Mouse (Mus musculus) forebrain, embryonic 13.5 days (tissue): ENCODE results near the gene Nr2f6. TPM values are rescaled to one million over a fixed set of nuclear protein-coding genes. Genes with fewer than 3 reads are reported as not detected.

Experiments used
- ATAC-seq: fragments of 200-750 bp; cut with Nextera tagmentation; 2 replicates; pipeline ENCODE4 v1.8.0; 2017
- H3K27ac ChIP-seq: fragments of 300-500 bp; sonication (generic); 2 replicates; pipeline ENCODE4 v1.5.1; 2015; ENCODE audit warnings: inconsistent platforms, mild to moderate bottlenecking, moderate library complexity
- H3K27me3 ChIP-seq: fragments of 300-500 bp; sonication (generic); 2 replicates; pipeline ENCODE4 v1.6.1; 2015; ENCODE audit warnings: mild to moderate bottlenecking, inconsistent platforms
- H3K36me3 ChIP-seq: fragments of 300-500 bp; sonication (generic); 2 replicates; pipeline ENCODE4 v1.6.1; 2015; ENCODE audit warnings: mild to moderate bottlenecking, inconsistent platforms; ENCODE audit not compliant: poor library complexity, severe bottlenecking
- H3K4me1 ChIP-seq: fragments of 300-500 bp; sonication (generic); 2 replicates; pipeline ENCODE4 v1.6.1; 2015; ENCODE audit warnings: inconsistent platforms
- H3K4me2 ChIP-seq: fragments of 300-500 bp; sonication (generic); 2 replicates; pipeline ENCODE4 v1.6.1; 2015; ENCODE audit warnings: inconsistent platforms, mild to moderate bottlenecking, moderate library complexity
- H3K4me3 ChIP-seq: fragments of 300-500 bp; sonication (generic); 2 replicates; pipeline ENCODE4 v1.5.1; 2015; ENCODE audit warnings: mild to moderate bottlenecking, inconsistent platforms
- H3K9ac ChIP-seq: fragments of 300-500 bp; sonication (generic); 2 replicates; pipeline ENCODE4 v1.6.1; 2015; ENCODE audit warnings: mild to moderate bottlenecking, inconsistent platforms
- H3K9me3 ChIP-seq: fragments of 300-500 bp; sonication (generic); replicated peaks from 2 replicates; pipeline ENCODE4 v1.6.1; 2016; ENCODE audit warnings: inconsistent platforms
- WGBS: fragments of 180-500 bp; shearing (Covaris S2); methylation state at CpG from one replicate; pipeline ENCODE4 v1.1.7; 2015; 5-methylcytosine and 5-hydroxymethylcytosine counted together
- polyA plus RNA-seq: library from polyadenylated mRNA; unstranded; fragments of >200 nt; fragmentation: Nextera tagmentation; extraction: Ambion mirVana; gene quantifications from 2 replicates; pipeline ENCODE4 v1.2.1, GENCODE M21; 2015

The Nr2f6 gene
- polyA plus RNA-seq, 1 experiment from 2014 or later: 12.9 TPM

- Histone ChIP-seq H3K36me3 (no peaks in the 10 kb centered on the region), H3K4me2 (no peak overlapping the region), H3K9ac (no peak overlapping the region), H3K27me3 (peaks cover 11% of the 10 kb centered on the region), H3K27ac (no peak overlapping the region), H3K4me3 (no peak overlapping the region), H3K9me3 (no peaks in the 10 kb centered on the region), H3K4me1 (peaks cover 21% of the 10 kb centered on the region)
- WGBS: 66% methylated on average over 12 of the region's 12 CpGs
- no peak for ATAC-seq
Measured at GRCm38 (mm10) chr8:71385212-71385835, 3.6 kb upstream of the Nr2f6 start.

GRCm38 (mm10) chr8:71383860-71384259 is 2.1 kb upstream of the Nr2f6 start:
- no peaks in the 10 kb centered on the region for H3K36me3 ChIP-seq
- ATAC-seq: no peak
- H3K27ac ChIP-seq: no peak overlapping the region
- no peak overlapping the region for H3K9ac ChIP-seq
- H3K4me2 ChIP-seq: no peak overlapping the region
- H3K4me3 ChIP-seq: no peak overlapping the region
- H3K4me1 ChIP-seq: peaks cover 35% of the 10 kb centered on the region
- 52% methylated on average over 3 of the region's 3 CpGs for WGBS
- no peaks in the 10 kb centered on the region for H3K9me3 ChIP-seq
- H3K27me3 ChIP-seq: peaks cover 11% of the 10 kb centered on the region

GRCm38 (mm10) chr8:71383396-71383795 is 1.6 kb upstream of the Nr2f6 start:
- ATAC-seq: no peak
- Histone ChIP-seq H3K36me3 (peaks cover under 1% of the 10 kb centered on the region; the same call in 1 of the 2 replicates), H3K4me1 (peaks cover 40% of the 10 kb centered on the region), H3K4me3 (no peak overlapping the region), H3K9ac (no peak overlapping the region), H3K27ac (no peak overlapping the region), H3K27me3 (peaks cover 11% of the 10 kb centered on the region), H3K9me3 (no peaks in the 10 kb centered on the region), H3K4me2 (no peak overlapping the region)
- 23% methylated on average over 12 of the region's 12 CpGs for WGBS

- peaks cover 13% of the 10 kb centered on the region for H3K27me3 ChIP-seq
- H3K36me3 ChIP-seq: peaks cover 9% of the 10 kb centered on the region; the same call in 1 of the 2 replicates
- no peaks in the 10 kb centered on the region for H3K9me3 ChIP-seq
- peak overlapping the region; percentile 96 for H3K4me2 ChIP-seq
- H3K27ac ChIP-seq: peak overlapping the region; percentile 81
- WGBS: 3% methylated on average over 35 of the region's 80 CpGs
- H3K4me1 ChIP-seq: peaks cover 43% of the 10 kb centered on the region
- peak overlapping the region; percentile 68 for H3K4me3 ChIP-seq
- peak overlapping the region; percentile 81 for H3K9ac ChIP-seq
- ATAC-seq: peak; percentile 70
Measured at GRCm38 (mm10) chr8:71381971-71382961, 506 bp upstream of the Nr2f6 start.

- H3K36me3 ChIP-seq: peaks cover 9% of the 10 kb centered on the region; the same call in 1 of the 2 replicates
- H3K9ac ChIP-seq: peak overlapping the region; percentile 81
- 1% methylated on average over 71 of the region's 72 CpGs for WGBS
- peak overlapping the region; percentile 96 for H3K4me2 ChIP-seq
- H3K27me3 ChIP-seq: peaks cover 20% of the 10 kb centered on the region
- no peak for ATAC-seq
- H3K4me3 ChIP-seq: peak overlapping the region; percentile 68
- no peak overlapping the region for H3K27ac ChIP-seq
- H3K9me3 ChIP-seq: no peaks in the 10 kb centered on the region
- peaks cover 59% of the 10 kb centered on the region for H3K4me1 ChIP-seq
Measured at GRCm38 (mm10) chr8:71380178-71381171, 1.3 kb downstream of the Nr2f6 start.

- Histone ChIP-seq H3K4me3 (peak overlapping the region; percentile 68), H3K9ac (peak overlapping the region; percentile 81; the same call in 1 of the 2 replicates), H3K36me3 (peaks cover 10% of the 10 kb centered on the region; the same call in 1 of the 2 replicates), H3K9me3 (no peaks in the 10 kb centered on the region), H3K27ac (no peak overlapping the region), H3K4me2 (peak overlapping the region; percentile 96), H3K27me3 (peaks cover 20% of the 10 kb centered on the region), H3K4me1 (peaks cover 61% of the 10 kb centered on the region)
- ATAC-seq: no peak
- 37% methylated on average over 3 of the region's 3 CpGs for WGBS
Measured at GRCm38 (mm10) chr8:71379512-71380075, 2.2 kb downstream of the Nr2f6 start.

GRCm38 (mm10) chr8:71379008-71379407 is 2.8 kb downstream of the Nr2f6 start:
- Histone ChIP-seq H3K4me2 (peak overlapping the region; percentile 96), H3K9ac (0 out of 2 replicates have a peak overlapping the region, but pooled peaks have one; percentile 27), H3K27me3 (peaks cover 20% of the 10 kb centered on the region), H3K4me3 (peak overlapping the region; percentile 11; the same call in 1 of the 2 replicates), H3K9me3 (no peaks in the 10 kb centered on the region), H3K4me1 (peaks cover 61% of the 10 kb centered on the region), H3K27ac (no peak overlapping the region), H3K36me3 (peaks cover 16% of the 10 kb centered on the region)
- ATAC-seq: no peak
- WGBS: 27% methylated on average over 4 of the region's 4 CpGs

GRCm38 (mm10) chr8:71376423-71377030 is 5.2 kb downstream of the Nr2f6 start:
- peaks cover 26% of the 10 kb centered on the region for H3K36me3 ChIP-seq
- peaks cover 51% of the 10 kb centered on the region for H3K4me1 ChIP-seq
- peak overlapping the region; percentile 62 for H3K9ac ChIP-seq
- peak overlapping the region; percentile 37 for H3K4me3 ChIP-seq
- ATAC-seq: no peak
- no peaks in the 10 kb centered on the region for H3K9me3 ChIP-seq
- peaks cover 20% of the 10 kb centered on the region for H3K27me3 ChIP-seq
- WGBS: 31% methylated on average over 8 of the region's 8 CpGs
- no peak overlapping the region for H3K27ac ChIP-seq
- peak overlapping the region; percentile 67 for H3K4me2 ChIP-seq

GRCm38 (mm10) chr8:71375581-71376422 is 6.0 kb downstream of the Nr2f6 start:
- H3K4me1 ChIP-seq: peaks cover 45% of the 10 kb centered on the region
- ATAC-seq: peak; percentile 8; the same call in 1 of the 2 replicates

GRCm38 (mm10) chr8:71374616-71375206 is 7.0 kb downstream of the Nr2f6 start:
- Histone ChIP-seq H3K27ac (0 out of 2 replicates have a peak overlapping the region, but pooled peaks have one; percentile 49), H3K4me2 (no peak overlapping the region), H3K4me1 (peaks cover 39% of the 10 kb centered on the region), H3K27me3 (peaks cover 9% of the 10 kb centered on the region; the same call in 1 of the 2 replicates), H3K9me3 (no peaks in the 10 kb centered on the region), H3K9ac (no peak overlapping the region), H3K36me3 (peaks cover 28% of the 10 kb centered on the region), H3K4me3 (no peak overlapping the region)
- WGBS: 85% methylated on average over 17 of the region's 17 CpGs
- ATAC-seq: no peak

More at GRCm38 (mm10) chr8:71375581-71376422, 6.0 kb downstream of the Nr2f6 start:
- peak overlapping the region; percentile 67 for H3K4me2 ChIP-seq
- peaks cover 13% of the 10 kb centered on the region for H3K27me3 ChIP-seq
- peaks cover 26% of the 10 kb centered on the region for H3K36me3 ChIP-seq
- 3% methylated on average over 65 of the region's 74 CpGs for WGBS
- no peaks in the 10 kb centered on the region for H3K9me3 ChIP-seq
- H3K9ac ChIP-seq: peak overlapping the region; percentile 62
- peak overlapping the region; percentile 37 for H3K4me3 ChIP-seq
- peak overlapping the region; percentile 49; the same call in 1 of the 2 replicates for H3K27ac ChIP-seq
